Mouse (Mus musculus): ENCODE data around the gene Ptpn20.

Ptpn20 gene

DNA sequence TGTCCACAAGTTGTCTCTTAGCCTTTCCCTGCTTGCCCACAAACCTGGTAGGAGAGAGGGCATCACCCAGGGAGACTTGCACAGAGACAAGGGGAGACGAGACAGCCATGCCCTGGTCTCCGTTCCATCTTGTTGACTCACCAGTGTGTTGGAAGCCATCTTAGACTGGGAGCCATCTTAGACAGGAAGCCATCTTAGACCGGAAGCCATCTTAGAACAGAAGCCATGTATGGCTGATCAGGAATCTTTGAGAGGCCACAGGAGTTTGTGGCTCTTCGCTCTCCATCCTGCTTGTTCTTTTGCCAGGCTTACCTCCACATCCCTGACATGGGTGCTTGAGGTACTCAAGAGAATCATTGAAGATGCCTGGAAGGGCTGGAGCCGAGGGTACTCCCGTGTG is 89.0 kb downstream of the Ptpn20 start:
- DNase-seq (ENCODE audit: low spot score) = no peak

DNA sequence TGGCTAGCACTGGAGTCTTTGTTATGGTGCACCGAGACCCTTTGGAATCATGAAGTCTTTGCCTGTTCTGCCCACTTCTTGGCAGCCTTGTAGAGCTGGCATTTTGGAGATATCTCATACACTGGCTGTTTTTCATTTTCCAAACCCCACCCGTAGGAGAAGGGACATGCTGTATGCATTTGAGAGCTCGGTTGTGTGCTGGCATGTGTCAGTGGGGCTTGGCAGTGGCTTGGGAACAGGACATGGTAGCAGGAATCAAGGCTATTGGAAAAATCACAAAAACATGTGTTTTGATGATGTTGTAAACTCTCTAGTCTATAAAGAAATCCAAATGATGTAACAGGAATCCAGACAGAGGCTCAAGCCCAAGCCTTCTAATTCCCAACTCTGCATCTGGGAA is 89.7 kb downstream of the Ptpn20 start:
- DNase-seq (ENCODE audit: low spot score) = no peak

DNA sequence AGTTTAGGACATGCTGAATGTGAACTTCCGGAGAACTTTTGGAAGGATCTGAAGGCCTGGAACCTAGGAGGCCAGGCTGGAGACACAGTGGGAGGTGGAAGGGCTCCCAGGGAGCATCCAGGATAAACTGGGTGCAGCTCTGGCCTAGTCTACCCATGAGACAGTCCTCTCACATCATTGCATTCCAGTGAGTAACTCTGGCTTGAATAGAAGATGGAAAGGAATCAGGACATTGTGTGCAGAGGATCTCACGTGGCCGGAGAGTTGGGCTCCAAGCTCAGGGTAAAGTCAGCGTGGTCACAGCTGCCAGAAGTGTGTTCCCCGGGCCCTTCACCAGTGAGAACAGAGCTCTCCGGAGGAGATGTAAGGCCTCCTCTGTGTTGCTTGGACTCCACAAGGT is 91.6 kb downstream of the Ptpn20 start:
- DNase-seq (ENCODE audit: low spot score) = no peak

DNA sequence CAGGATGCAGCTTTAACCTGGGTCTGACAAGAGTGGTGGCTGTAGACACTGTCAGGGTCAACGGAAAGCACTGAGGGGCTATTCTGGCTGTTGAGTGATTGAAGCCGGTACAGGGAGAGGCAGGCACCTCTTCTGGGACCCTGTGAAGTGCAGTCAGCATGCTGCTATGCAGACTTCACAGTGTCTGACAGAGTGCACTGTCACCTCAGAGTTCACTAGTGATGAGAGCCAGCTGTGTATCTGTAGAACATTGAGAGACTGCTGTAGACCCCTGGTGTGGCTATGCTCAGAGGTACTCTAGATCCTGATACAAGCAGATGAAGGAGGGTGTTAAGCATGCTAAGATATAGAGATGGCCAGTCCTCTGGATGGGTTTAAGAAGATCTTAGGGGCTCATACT is 93.8 kb downstream of the Ptpn20 start:
- DNase-seq (ENCODE audit: low spot score) = no peak

DNA sequence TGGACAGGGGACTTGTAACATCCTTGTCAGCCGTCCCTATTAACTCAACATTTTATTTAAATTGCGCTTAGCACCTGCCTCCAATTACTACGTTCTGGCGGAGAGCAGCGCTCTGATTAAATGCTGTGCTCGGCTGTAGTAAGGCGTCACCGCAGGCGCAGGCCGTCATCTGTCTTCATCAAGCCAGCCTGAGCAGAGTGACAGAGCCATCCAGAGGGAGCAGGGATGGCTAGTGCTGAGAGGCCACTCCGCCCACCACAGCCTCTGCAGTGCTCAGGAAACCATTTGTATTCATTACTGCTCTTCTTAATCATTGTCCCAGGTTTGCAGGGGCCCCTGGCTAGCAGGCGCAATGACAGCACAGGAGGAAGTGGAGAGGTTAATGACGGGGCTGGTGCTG is 94.7 kb downstream of the Ptpn20 start:
- no peak for DNase-seq (ENCODE audit: low spot score)

DNA sequence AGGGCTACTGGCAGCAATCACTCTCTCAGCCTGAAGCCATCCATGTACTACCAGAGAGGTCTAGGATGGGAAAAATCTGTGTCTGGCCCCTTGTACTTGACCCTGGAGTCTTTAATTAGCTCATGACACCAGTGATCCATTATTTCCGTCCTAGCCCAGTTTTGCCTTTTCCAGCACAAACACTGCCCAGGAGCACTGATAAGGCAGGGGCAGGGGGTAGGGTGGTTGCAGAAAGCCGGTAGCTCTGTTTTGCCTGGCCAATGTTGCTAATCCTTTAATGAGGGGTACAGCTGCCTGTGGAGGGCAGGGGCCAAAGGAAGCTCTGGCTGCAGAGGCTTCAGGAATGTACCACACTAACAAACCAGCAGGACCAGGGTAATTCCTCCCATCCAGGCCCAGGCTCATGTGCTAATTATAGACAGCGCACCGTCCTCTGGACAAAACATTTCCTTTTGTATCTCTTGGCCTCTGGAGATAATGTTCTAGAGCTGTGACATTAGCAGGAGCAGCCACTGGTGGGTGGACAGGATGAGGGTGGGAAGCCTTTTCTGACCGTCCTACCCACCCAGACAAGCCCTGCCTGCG is 98.5 kb downstream of the Ptpn20 start:
- DNase-seq (ENCODE audit: low spot score) = no peak

DNA sequence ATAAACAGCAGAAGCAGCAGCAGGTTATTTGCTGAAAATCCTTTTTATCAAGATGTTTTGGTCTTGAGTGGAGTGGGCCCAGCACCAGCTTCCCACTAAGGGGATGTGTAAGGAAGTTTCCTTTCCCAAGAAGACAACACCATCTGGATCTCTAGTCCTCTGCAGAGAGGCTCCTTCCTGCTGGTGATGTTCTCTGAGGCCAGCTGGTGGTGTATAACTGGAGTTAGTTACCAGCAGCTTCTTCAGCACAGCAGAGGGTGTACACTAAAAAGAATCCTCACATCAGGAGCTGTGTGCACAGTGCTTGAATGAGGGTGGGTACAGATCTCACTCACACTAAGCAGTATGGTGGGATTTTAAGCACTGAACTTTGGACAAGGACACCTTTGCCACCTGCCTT is 100.0 kb downstream of the Ptpn20 start:
- DNase-seq (ENCODE audit: low spot score) = peak; percentile 23

All from layer of hippocampus, adult 11-12 months (tissue).